Mouse (Mus musculus) spleen, embryonic (tissue): ENCODE measurements at regions not wholly inside any gene's neighbourhood (a gene's known extent, or its start where the extent isn't known, plus 50 kb on each side); places are given as distances from the start of the nearest gene placed in this dataset.

ENCODE experiments used
- CTCF ChIA-PET: fragments of 350-600 bp; sonication (Branson Sonifier 250); formaldehyde crosslinking; loops from one replicate; lab custom pipeline; 2022; lab: Charles Lee

DNA sequence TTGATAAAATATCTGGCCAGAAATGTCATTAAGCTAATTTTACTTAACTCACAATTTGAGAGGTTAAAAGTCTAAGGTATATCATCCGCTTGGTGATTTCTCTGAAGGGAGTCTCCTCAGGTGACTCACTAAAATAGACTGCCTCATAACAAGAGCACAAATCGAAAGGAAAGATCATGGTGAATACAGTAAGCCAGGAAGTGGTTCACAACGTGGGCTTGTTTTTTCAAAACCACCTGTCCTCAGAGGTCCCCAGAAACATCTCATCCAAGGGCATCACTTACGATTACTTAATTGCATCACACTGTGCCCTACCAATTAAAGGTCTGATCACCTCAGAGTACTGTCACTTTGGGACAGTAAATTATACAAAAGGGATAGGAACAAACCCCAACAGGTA lies 1009.0 kb upstream of the Cited2 start:
- CTCF ChIA-PET = no interaction called here

DNA sequence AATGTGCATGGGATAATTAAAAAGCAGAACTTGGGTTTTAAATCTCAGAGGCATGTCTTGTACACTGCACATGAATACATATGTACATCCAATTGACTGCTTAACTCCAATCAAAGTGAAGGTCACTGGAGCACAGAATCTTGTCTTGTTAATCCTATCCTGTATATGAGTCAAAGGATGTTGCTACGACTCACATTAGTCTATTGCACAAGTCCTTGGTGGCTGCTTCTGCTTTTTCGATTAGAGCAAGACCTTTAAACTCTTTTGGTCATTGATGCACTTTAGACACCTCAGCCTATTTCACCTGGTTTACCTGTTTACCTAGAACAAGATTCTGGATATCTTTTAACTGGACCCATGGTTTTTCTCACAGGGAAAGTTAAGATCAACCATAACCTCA lies 1008.5 kb upstream of the Cited2 start:
- CTCF ChIA-PET = no interaction called here

DNA sequence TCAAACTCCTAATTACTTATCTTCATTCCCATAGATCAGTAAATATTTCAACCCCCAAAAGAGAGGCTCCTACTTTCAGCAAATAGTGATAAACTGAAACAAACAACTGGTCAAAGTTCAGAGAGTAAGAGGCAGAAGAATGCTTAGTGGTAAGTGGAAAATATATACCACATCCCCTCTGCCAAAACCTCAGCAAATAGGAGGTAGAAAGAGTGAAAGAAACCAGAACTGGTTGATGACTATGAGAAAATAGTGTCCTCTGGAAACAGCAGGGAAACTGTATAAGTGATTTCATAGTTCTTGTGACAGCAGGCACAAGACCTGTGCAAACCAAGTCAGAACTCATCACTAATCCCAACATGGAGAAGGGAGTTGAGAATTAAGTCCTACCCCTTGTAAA lies 980.8 kb upstream of the Cited2 start:
- CTCF ChIA-PET = no interaction called here

DNA sequence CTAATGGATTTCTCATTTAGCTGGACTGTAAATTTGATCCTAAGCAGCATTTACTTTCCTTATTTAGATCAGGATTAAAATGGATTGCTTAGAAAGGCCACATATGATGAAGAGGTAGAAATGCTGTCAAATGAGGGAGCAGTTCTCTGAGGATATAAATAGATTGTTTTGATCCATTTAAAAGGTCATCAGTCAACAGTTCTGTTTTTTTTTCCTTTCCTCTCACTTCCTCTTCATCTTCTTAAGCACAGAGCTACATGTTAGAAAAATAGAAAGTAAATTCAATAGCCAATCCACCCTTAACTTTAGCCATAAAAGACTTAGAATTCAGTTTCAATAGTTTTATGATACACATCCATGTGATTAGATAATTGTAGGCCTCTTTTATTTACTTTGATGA lies 971.5 kb upstream of the Cited2 start:
- CTCF ChIA-PET = no interaction called here

DNA sequence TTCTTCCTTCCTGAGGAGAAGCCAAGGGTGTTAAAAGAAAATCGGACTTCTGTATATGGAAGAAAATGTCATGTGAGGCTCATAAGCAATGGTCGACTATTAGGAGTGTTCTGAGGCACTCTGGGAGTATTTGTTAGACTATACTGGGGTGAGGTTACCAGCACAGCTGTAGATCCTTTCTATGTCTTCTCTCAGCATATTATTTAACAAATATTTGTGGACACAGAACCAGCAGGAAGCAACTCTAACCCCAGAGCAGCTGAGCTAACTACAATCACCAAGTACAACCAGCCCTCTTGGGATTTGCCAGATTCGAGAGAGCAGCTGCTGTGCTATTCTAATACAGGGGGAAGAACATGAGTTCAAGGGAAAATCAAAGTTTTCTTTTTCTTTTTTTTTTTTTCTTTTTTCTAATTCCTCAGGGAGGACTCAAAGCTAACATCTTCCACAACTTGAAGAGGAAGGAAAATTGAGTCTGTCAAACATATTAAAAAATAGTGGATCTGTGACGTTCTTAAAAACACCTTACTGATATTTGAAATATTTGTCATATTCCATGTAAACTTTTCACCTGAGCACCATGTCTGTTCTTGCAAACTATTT lies 933.3 kb upstream of the Cited2 start:
- CTCF ChIA-PET = no interaction called here

DNA sequence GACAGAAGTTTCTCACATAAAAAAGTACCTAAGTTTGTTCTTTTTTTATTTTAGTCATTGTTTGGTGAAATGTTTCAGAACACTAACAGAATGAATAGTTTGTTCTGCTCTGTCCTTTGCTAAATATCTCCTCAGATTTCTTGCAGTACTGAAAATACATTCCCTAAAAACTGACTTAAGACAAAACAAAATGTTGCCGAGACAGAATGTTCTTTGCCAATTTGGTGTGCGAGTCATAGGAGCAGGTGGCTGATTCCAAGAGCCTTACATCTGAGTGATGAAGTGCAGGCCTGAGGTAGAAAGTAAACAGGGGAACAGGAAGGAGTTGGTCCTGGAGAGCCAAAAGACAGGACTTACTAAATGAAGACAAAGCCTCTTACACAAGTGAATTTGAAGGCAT lies 919.0 kb upstream of the Cited2 start:
- CTCF ChIA-PET = no interaction called here

DNA sequence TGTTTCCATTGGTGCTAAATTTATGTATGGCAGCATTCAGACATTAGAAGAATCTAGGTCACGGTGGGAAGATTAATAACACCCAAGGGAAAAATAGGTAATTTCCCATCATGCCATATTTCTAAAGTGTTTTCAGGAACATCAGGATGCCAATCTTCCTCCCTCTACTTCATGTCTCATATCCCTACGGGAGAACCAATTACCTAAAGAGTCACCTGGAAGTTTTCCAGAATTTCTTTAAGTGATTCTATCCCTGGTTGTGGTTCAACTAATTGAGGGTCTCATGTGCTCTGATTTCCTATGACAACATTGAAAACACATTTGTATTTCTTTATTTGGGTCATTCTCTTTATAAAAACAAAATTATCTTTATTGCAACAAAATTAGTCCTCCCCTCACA lies 912.3 kb upstream of the Cited2 start:
- CTCF ChIA-PET = no interaction called here

DNA sequence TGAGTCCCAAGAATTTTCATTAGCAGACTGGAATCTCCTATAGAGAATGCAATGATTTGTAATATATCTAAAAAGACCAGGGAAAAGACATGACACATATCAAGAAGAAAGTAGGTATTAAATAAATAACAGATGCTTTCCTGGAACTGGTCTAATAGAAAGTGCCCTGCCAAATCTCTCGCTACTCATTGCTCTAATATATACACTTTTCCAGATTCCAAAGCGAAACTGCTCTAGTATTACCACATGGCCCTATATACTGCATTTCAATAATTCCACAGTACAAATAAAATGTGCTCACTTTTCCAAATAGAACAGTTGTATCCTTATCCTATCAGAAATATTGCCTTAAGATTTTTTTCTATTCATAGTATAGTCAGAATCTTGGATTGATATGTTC lies 909.0 kb upstream of the Cited2 start:
- CTCF ChIA-PET = no interaction called here

DNA sequence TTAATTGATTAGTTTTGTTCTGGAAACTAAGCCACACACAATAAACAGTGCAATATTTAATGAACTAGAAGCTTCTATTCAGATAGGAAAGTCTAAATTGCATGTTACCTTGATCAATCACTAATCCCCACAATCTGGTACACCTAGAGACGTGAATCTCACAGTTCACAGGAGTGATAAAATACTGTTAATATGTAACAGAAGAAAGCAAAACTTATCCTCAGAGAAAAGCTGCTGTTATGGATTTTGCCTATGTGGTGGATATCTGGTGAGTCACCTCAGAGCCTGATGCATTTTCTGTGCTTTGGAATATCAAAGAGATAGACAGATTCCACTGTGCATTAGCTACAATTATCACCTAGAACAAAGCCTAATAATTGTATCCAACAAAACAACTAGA lies 861.5 kb upstream of the Cited2 start:
- CTCF ChIA-PET = no interaction called here

DNA sequence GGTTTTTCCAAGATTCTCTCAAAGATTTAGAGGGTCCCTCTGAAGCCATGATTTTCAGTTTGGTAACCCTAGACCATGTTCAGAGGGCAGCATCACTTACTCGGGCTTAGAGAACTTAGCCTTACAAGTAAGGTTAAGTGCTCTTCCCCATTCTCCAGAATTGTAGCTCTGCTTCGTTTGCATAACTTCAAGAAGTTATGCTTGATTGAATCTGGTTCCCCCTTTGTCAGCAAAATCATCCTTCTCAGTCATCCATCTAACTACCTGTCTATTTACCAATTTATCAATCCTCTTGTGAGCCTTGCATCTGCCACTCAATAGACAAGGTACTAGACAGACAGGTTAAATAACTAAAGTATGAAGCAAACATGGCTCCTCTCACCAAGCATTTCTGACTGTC lies 856.1 kb upstream of the Cited2 start:
- CTCF ChIA-PET = interaction anchor here (0.7 kb wide), 1 partner anchor 20 kb away, joined by 4 read pairs; no protein-coding TSS in a partner anchor

DNA sequence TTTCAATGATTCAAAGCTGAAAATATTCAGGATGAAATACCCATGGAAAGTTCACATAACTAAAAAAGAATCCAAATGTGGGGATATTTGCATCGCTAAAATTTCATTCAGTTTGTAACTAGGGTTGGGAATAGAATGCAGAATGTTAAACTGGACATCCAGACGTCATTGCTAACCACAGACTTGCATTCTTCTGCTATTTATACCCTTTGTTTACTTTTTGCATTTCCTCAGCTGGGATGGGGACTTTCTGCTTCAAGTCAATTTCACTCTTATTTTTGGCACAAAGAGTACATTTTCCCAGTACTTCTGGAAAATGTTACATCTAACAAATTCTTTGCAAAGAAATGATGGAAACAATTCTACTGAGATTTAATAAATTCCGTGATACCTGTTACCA lies 848.9 kb upstream of the Cited2 start:
- CTCF ChIA-PET = no interaction called here

DNA sequence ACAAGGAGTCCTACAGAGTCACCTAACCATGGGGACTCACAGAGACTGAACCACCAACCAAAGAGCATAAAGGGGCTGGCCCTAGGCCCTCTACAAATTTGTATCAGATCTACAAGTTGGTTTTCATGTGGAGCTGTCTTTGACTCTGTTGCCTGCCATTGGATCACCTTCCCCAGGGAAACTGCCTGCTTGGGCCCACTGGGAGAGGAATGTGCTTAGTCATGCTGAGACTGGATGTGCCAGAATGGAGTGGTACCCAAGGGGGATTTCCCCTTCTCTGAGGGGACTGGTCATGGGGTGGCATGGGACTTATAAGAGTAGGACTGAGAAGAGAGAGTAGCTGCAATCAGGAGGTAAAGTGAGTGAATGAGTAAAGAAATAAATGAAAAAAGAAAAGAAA lies 844.8 kb upstream of the Cited2 start:
- CTCF ChIA-PET = interaction anchor here (0.6 kb wide), 1 partner anchor 1802 kb away, joined by 3 read pairs; no protein-coding TSS in a partner anchor

DNA sequence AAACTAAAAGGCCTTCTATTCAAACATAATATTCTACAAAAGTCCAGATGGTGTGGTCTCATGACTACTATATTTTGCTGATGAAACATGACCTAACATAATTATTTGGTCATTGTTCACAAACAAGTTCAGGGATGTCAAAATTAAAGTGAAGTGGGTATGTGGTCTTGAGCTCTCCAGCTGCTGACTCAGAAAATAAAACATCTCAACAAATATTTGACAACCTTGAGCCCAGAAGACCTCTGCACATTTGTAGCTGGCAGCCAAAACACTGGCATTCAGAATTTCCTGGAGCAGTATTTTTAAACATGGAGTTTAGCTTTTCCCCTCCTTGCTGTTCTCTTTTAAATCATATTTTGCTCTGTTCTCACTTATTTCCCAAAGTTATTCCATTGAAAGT lies 829.7 kb upstream of the Cited2 start:
- CTCF ChIA-PET = no interaction called here

DNA sequence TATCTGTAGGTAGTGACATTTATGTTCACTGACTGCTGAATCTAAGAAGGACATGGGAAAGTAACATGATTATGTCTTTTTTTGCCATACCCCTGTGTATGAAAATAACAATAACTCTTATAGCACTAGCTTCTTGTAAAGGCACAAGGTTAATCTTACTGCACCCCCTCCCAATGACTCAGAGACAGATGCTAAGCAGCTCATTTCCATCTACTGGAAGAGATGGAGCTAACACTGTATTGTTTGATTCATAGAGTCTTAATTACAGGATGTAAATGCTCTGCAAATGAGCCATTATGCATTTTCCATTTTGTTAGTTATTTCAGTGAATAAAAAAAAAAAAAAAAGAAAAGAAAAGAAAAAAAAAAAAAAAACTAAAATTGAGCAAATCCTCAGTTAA lies 827.7 kb upstream of the Cited2 start:
- CTCF ChIA-PET = no interaction called here

DNA sequence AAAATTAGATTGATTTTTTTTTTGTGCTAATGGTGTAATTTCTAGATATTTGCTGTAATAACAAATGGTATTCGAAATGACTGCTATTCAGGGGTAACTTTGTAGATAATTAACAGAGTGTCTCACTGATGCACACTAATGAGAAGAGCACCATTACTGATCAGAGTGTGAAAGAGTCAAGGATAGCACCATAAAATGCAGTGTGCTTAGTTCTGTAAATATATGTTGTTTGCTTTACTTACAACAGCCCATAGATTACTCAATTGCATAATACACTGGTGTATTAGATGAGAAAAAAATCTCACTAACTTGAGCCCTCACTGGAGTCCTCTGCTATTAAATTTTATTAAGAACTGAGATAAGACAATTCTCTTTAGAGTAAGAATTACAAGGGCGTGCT lies 800.1 kb upstream of the Cited2 start:
- CTCF ChIA-PET = no interaction called here

DNA sequence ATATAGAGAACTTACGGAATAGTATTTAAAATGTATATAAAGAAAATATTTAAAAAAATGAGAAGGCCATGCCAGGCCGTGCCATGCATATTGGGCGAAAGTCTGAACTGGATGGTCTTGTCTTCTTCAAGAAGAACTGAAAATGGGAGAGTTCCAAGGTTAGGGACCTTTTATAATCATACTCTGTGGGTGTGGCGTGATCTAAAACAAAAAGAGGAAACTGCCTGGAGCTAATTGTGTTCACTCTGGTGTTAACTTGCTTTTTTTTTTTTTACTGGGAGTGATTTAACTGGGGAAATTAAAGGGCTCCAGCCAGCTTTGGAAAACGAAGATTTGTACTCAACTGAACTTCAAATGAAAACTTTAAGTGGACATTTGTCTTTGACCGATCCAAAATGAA lies 799.2 kb upstream of the Cited2 start:
- CTCF ChIA-PET = no interaction called here

DNA sequence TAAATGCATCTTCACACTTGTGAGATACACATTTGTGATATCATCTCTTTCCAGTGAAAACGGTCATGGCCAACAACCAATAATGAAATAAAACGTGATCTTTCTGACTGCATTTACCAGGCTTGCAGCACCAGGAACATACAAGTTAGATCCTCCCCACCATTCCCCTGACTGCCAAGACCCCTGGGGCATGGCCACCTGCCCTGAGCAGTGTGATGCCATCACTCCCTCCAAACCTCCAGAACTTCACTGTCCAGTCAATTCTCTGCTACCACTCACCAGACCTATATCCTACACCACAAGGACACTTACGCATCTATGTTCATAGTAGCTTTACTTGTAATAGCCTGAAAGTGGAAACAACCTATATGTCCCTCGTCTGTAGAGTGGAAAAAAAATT lies 785.3 kb upstream of the Cited2 start:
- CTCF ChIA-PET = no interaction called here

DNA sequence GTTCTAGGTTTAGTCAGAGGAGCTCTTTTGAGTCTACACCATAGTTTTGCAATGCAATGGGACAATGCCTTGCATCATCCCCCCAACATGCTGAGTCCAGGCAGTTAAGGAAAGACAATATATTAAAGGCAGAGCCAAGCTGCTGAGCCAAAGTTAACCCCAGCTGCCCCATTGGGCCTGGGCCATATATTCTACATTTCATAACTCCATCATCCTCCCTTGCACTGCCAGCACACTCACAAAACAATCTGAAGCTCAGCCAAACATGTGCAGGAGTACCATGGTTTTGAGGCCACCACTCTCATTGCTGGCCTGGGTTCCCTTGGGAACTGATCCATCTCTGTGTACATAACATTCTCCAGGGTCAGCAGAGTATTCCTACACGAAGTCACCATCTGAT lies 771.4 kb upstream of the Cited2 start:
- CTCF ChIA-PET = no interaction called here

DNA sequence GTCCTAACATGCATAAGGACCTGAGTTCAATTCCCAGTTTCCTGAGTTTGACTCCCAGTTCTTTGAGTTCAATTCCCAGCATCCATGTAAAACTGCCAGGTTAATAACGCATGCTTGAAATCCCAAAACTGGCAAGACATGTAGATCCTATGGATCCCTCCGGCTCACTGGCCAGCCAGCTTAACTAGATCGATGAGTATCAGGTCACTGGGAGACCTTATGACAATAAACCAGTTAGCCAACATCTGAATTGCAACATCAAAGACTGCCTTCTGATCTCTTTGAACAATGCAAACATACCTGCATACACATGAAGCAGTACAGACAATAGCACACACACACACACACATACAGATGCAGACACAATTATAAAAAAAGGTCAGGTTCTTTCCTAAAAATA lies 762.0 kb upstream of the Cited2 start:
- CTCF ChIA-PET = no interaction called here

DNA sequence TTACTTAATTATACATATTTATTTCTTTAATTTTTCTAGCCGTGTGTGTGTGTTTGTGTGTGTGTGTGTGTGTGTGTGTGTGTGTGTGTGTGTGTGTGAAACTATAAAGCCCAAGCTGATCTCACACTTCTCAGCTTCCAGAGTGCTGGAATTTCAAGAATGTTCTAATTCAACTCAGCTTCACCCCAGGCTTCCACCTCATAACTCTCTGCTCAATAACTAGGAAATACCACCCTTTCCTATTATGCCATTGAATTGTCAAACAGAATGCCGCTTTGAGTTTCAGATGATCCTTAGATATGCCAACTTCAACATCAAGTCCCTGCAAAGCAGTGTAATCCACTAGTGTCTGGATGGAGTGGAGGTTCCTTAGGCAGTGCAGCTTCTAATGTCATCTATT lies 760.6 kb upstream of the Cited2 start:
- CTCF ChIA-PET = no interaction called here

DNA sequence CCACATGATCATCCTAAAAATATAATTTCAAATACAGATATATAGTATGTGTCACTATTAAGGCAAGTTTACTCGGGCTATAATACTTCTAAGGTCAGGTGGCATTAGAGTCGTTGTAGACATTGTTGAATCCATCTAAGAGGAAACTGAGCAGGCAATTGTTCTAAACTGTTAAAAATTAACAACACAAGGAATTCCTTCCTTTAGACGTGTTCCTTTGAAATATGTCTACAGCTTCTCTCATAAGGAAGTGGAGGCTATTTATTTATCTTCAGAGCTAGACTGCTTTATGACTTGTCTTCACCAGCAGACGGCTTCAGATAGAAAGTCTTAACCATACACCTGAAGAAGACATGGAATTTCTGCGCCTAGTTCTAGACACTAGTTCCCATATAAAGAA lies 744.2 kb upstream of the Cited2 start:
- CTCF ChIA-PET = no interaction called here

DNA sequence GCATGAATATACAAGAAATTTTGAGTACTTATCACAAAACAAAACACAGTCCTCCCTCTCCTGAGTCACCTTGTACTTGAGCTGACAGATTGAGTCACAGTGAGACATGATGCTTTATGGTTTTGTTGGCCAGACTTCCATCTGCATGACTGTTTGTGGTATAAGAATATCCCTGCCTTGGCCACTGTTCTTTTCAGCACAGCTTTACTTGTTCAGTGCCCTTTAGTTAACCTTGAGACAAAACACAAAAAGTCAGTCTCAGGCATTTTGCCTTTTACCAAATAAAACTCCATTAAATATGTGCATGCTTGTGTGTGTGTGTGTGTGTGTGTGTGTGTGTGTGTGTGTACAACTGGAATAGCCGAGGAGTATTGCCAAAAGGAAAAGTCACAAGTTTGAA lies 732.8 kb upstream of the Cited2 start:
- CTCF ChIA-PET = no interaction called here

DNA sequence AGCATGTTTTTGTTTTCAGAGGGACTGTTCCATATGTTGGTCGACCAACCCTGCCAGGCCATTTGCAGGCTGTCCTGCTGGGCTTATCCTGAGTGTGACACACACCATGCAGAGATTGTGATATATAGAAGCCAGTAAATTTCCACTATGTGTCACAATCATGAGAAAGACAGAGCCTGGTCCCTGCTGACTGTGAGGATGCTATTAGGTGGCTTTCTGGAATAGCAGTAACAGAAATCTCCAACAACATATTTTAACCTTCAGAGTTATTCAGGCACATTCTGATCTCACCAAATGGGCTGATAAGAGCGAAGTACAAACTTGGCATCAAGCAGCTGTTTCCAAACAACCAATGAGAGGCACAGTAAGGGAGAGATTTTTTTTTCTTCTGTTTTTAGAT lies 729.2 kb upstream of the Cited2 start:
- CTCF ChIA-PET = no interaction called here

DNA sequence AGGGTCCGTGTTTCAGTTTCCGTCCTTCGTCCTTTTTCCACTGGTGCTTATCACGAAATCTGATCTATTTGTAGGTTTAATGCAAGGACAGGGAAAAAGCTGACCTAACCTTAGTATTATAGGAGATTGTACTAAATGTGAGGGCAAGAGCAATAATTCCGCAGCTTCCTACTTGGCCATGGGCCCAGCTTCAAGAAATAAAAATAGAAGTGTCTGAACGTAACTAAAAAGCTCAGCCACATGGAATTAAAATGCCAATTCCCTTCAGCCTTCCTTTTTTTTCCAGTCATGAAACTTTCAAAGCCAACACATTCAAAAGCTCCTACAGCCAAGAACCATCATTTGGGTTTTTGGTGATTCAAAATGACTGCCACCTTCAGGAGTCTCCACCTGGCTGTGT lies 728.5 kb upstream of the Cited2 start:
- CTCF ChIA-PET = no interaction called here

DNA sequence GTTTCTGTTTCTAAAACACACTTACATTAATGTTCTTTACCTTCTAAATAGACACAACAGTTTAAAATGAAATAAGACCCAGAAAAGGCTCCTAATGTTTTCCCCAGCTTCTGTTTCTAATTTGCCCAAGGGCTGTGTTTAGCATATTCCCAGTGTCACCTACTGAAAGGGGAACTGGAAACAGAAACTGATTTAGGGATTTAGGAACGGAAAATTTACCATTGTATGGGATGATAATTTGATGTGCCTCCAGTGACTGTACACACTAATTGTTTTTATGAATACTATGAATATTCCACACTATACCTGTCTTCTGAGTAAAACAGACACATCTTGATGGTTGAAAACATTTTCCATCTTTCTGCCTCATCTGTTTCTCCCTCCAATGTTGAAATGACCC lies 728.0 kb upstream of the Cited2 start:
- CTCF ChIA-PET = no interaction called here
